Mouse (Mus musculus) adrenal gland, postnatal 25 days (tissue): ENCODE measurements around the gene Por. TPM values are rescaled to one million over a fixed set of nuclear protein-coding genes. Genes with fewer than 3 reads are reported as not detected.

ENCODE experiments used
- DNase-seq: peaks from one replicate; pipeline ENCODE4 v3.0.0; 2021; ENCODE audit warnings: mixed read lengths
- total RNA-seq: library from RNA; stranded (reverse); gene quantifications from 2 replicates; pipeline ENCODE4 v1.2.3, GENCODE M21; 2021

Por gene
- total RNA-seq, 1 experiment from 2014 or later: 276 TPM

DNA sequence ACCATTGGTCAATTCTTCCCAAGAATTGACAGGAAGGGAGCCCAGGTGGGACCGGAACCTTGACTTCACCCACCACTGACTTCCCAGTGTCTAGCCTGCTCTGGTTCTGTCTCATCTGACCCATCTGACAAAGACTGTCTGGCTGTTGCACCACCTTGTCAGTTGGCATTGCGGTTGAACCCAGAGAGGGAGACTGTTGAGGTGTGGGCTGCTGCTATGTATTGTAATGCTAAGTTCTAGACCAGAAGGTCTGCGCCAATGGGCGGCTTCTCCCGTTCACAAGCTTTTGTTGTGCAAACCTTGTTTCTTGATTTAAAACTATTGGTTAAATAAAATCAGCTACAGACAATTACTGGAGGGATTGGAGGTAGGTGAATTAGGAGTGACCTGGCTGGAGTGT lies 12.7 kb upstream of the Por start:
- no peak for DNase-seq

GRCm38 (mm10) chr5:135657703-135658373 lies 12.0 kb upstream of the Por start:
- DNase-seq: no peak

- no peak for DNase-seq
These were observed 9.9 kb upstream of the Por start for GRCm38 (mm10) chr5:135659956-135660355.

DNA sequence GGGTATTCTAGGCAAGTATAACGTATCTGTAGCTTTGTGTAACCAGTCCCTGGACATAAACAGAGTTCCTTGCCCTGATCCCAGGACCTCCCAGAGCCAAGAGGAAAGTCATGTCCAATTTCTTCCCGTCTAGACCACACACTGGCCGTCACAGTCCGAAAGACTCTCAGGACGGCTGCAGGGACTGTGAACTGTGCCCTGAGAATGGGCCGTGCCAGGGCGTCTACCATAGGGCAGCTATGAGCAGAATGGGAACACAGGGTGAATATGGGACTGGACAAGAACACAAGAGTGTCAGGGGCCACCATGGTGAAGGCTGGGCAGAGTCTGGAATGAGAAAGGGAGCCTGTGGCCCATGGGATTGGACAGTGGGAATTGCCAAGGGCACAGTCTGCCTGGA lies 9.3 kb upstream of the Por start:
- no peak for DNase-seq

DNA sequence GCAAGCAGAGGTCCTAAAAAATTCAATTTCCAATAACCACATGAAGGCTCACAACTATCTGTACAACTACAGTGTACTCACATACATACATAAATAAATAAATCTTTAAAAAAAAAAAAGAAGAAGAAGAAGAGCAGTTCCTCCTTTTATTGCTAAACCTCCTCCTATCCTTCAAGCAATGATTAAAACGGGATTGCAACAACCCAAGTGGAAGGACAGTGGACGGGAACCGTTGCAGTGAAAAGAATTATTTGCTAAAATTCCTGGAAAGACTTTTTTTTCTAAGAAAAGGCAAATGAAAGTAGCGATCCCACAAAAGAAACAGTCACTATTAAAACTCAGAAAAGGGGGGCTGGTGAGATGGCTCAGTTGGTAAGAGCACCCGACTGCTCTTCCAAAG lies 2.9 kb upstream of the Por start:
- DNase-seq: no peak

- DNase-seq: no peak
These were observed 1.8 kb upstream of the Por start for GRCm38 (mm10) chr5:135668071-135668470.

DNA sequence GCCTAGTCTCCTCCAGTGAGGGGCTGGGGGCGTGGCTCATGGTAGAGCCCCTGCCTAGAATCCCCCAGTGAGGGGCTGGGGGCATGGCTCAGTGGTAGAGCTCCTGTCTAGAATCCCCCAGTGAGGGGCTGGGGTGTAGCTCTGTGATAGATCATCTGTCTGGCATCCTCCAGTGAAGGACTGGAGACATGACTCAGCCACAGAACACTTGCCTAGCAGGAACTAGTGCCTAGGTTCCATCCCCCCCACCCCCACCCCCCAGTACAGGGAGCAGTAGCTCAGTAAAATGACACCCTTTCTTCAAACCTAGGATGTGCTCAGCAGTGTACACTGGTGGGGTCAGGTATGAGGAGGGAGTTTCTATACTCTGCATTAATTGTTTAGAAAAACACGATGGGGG lies 1.0 kb downstream of the Por start:
- no peak for DNase-seq

GRCm38 (mm10) chr5:135672509-135672908 lies 2.7 kb downstream of the Por start:
- no peak for DNase-seq

- no peak for DNase-seq
These were observed 3.1 kb downstream of the Por start for GRCm38 (mm10) chr5:135672980-135673379.

DNA sequence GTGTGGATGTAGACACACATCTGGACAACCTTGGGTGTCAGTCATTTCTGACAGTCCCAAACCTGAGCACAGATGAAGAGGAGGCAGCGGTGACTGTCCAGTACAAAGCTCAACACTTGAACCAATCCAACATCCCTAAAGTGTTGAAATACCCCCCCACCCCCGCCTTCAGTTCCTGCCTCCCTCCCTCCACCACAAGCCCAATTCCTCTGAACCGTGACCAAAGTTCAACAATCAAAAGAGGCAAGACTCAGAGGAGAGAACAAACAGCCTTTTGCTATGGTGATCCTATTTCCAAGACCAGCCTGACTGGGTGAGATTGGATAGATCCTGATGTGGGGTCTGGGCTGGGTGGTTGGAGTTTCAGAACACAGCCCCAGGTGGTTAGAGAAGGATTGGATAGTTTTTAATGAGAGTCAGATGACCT lies 4.5 kb downstream of the Por start:
- DNase-seq: no peak

GRCm38 (mm10) chr5:135674821-135675220 lies 5.0 kb downstream of the Por start:
- peak; percentile 75 for DNase-seq

DNA sequence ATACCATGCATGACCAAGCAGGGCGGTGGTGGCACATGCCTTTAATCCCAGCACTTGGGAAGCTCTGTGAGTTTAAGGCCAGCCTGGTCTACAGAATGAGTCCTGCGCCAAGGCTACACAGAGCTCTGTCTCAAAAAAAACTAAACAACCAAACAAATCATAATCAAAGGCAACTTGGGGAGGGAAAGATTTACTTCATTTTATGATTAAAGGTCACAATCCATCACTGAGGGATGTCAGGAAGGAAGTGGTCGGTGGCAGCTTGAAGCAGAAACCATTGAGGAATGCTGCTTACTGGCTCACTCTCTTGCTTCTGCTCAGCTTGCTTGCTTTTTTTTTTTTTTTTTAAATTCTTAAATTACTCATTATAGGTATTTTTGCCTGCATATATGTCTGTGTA lies 6.9 kb downstream of the Por start:
- no peak for DNase-seq

GRCm38 (mm10) chr5:135677251-135677650 lies 7.4 kb downstream of the Por start:
- no peak for DNase-seq

DNA sequence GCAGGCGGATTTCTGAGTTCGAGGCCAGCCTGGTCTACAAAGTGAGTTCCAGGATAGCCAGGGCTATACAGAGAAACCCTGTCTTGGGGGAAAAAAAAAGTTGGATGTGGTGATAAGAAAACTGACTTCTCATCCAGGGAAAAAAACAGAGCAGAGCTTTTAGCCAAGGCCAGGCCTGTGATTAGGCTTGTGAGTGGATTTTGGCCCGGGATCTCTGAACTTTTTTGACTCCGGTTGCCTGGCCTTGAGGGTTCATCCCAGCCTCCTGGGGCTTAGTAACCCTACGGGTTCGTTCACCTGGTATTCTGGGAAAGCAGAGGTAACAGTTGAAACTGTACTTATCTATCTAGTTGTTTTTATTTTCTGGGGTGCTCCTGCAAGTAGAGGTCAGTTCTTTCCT lies 8.6 kb downstream of the Por start:
- peak; percentile 39 for DNase-seq

- no peak for DNase-seq
These were observed 11.2 kb downstream of the Por start for GRCm38 (mm10) chr5:135680967-135681545.

DNA sequence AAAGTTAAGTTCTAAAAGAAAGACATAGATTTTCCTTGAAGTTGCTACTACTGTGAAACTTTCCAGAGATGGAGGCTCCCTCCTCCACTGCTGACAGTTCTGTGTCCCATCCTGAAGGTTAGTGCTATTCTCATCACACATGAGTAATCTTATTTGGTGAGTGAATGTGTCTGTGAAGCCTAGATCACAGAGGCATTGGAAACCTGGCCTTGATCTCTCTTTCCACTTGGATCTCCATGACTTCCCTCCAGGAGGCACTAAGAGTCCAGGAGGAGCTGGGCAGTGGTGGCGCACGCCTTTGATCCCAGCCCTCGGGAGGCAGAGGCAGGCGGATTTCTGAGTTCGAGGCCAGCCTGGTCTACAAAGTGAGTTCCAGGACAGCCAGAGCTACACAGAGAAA lies 12.2 kb downstream of the Por start:
- DNase-seq: no peak

DNA sequence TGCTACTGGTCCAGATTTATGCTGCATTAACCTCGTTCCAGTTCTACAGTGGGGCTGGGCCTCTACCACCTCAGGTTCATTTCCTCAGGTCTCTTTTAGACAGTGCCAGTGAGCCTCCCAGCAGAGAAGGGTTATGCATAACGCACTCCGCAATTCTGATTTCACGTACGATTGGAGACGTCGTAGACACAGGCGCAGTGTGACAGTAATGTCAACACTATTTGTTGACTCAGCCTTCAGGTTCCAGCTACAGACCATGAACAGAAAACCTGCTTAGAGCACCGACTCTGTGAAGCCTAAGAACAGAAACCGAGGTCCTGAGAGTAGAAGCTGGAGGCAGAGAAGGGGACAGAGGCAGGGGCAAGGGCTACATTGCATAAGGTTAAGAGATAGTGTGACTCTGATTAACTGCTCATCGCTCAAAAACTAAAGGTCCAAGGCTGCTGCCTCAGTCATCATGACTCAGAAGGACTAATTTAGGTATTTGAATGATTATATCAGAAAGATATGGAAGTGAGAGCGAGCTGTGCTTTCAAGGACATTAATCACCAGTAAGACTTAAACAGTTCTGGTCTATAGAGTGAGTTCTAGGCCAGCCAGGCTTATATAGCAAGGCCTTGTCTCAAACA lies 13.2 kb downstream of the Por start:
- no peak for DNase-seq

DNA sequence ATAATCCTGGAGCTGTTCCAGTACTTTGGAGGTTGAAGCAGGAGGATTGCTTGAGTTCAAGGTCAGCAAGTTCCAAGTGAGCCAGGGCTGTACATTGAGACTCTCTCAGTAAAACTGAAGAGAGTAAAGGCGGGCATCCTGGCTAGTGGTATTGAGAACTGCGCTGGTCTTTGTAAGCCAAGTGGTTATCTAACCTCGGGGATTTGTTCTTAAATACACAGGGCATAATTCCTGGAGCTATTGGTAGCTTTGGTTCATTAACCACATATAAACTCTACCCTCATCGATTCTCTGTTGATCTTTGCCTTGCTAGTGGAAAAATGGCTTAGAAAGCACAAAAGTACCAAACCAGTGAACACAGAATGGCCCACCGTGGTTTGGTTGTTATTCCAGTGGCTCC lies 20.6 kb downstream of the Por start:
- DNase-seq: no peak

DNA sequence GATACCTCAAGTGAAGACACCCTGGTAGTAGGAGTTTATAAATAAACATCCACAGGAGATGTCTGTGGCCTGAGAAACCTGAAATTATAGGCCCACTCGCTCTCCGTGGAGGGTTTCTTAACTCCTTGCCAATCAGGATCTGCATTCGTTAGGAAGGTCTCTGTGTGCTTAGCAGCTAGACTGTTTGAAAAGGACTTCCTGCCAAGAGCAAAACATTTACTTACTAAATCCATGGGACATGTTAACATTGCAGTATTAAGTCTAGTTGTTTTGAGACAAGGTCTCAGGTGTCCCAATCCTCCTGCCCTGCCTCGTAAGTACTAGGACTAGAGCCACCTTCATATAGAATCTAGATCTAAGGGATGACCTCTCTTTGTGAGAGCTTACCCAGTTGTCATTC lies 21.4 kb downstream of the Por start:
- no peak for DNase-seq

DNA sequence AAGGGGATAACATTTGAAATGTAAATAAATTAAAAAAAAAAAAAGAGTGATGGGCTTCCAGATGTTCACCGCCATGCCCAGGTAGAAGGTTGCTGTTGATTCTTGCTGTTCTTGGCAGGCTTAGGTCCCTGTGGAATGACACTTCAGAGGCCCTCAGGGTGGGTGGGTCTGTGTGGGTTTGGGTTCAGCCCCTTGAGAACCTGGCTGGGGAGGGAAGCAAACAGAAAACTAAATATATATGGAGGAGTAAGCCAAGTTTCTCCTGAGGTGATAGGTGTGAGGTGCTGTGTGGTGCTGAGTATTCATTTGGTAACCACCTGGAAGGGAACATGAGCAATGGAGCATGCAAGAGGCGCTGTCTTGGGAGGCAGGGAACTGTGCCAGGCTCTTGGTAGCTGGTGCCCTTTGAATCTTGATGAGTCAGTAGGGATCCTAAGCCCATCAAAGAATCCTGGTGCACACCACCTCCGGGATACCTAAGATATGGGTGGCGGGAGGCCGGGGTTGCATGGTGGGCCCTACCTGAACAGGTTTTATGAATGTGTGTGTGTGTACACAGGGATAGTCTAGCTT lies 23.5 kb downstream of the Por start:
- peak; percentile 54 for DNase-seq

DNA sequence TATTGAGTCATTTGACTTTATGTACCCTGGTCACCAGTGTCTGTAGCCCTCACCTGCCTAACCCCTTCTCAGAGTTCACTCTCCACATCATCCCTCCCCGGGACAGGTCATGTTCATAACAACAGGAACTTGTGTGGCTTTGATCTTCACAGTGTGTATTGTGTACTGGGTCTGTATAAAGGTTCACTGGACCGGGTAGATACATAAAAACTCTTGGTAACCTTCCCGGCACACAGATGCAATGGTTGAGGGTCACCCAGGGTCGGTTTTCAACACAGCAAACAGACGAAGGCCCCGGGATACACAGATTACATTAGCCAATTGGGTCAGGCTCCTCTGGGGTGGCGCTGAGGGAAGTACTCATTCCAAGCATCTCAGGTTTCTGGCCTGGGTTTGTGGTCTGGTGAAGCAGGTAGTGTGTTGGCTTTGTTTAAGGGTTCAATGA lies 25.5 kb downstream of the Por start:
- DNase-seq: no peak

GRCm38 (mm10) chr5:135697711-135698111 lies 27.9 kb downstream of the Por start:
- DNase-seq: no peak

DNA sequence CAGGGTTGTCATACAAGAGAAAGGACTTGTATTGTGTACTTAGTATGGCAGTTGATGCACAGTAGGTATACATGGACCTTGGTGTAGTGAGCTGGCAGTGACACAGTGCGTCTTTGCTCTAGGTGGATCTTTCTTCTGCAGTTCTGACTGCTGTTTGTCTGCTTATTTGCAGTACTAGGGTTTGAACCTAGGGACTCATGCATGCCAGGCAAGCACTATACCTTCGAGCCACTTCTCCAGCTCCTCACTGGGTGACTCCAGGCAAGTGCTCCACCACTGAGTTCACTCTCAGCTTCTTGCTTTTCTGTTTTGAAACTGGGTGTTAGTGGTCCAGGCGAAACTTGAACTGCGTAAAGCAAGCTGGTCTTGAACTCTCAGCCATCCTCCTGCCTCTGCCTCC lies 31.8 kb downstream of the Por start:
- DNase-seq: no peak

- no peak for DNase-seq
These were observed 32.4 kb downstream of the Por start for GRCm38 (mm10) chr5:135702190-135702589.
